Mouse (Mus musculus) colon, adult 2 months (tissue): ENCODE results near the gene Zfp114. TPM values are rescaled to one million over a fixed set of nuclear protein-coding genes. Genes with fewer than 3 reads are reported as not detected.

Source experiments
- polyA plus RNA-seq: library from polyadenylated mRNA; depleted of rRNA; stranded (reverse); fragments of >200 nt; gene quantifications from 2 replicates; pipeline ENCODE4 v1.2.3, GENCODE M21; 2012; rRNA removed

Zfp114 gene
- polyA plus RNA-seq, result 0.14 and 0.20 TPM in 2 replicates

GRCm38 (mm10) chr7:24174618-24175336, at the start of gene Zfp114:
Gene Zfp114 (plus strand): TSS chr7:24175060.

GRCm38 (mm10) chr7:24133996-24134828, 40.6 kb upstream of the Zfp114 start, which contains the start of gene Zfp235:
Gene Zfp235 (plus strand): TSS chr7:24134169.

GRCm38 (mm10) chr7:24211343-24211742, 36.5 kb downstream of the Zfp114 start, which contains the start of gene Zfp111:
Gene Zfp111 (minus strand): TSS chr7:24211443.

Other genes with a start within 250 kb of the Zfp114 start
- gene Vmn1r179, start 248.1 kb upstream of the Zfp114 start, polyA plus RNA-seq, result not detected in 2 replicates
- gene Vmn1r180, start 224.4 kb upstream of the Zfp114 start, polyA plus RNA-seq, result not detected in 2 replicates
- not detected in 2 replicates for gene Vmn1r181, start 200.4 kb upstream of the Zfp114 start, polyA plus RNA-seq
- gene V1rd19, start 173.4 kb upstream of the Zfp114 start, polyA plus RNA-seq, result not detected in 2 replicates
- not detected in 2 replicates for gene Vmn1r183, start 121.8 kb upstream of the Zfp114 start, polyA plus RNA-seq
- gene Zfp180, start 93.1 kb upstream of the Zfp114 start, polyA plus RNA-seq, result 8.2 and 9.9 TPM in 2 replicates
- gene Zfp112, start 62.7 kb upstream of the Zfp114 start, polyA plus RNA-seq, result 0.88 and 1.3 TPM in 2 replicates
- 4.0 and 5.8 TPM in 2 replicates for gene Zfp235, start 40.9 kb upstream of the Zfp114 start, polyA plus RNA-seq
- gene Zfp111, start 36.4 kb downstream of the Zfp114 start, polyA plus RNA-seq, result 1.4 TPM in 2 replicates
- 0.93 and 1.0 TPM in 2 replicates for gene Zfp109, start 62.5 kb downstream of the Zfp114 start, polyA plus RNA-seq
- gene Zfp108, start 79.7 kb downstream of the Zfp114 start, polyA plus RNA-seq, result 0.55 and 0.73 TPM in 2 replicates
- 1.4 and 1.6 TPM in 2 replicates for gene Zfp93, start 95.4 kb downstream of the Zfp114 start, polyA plus RNA-seq
- 4.3 and 4.9 TPM in 2 replicates for gene Zfp61, start 126.2 kb downstream of the Zfp114 start, polyA plus RNA-seq
- gene Zfp94, start 141.6 kb downstream of the Zfp114 start, polyA plus RNA-seq, result 4.4 TPM in 2 replicates
- gene Tescl, start 158.9 kb downstream of the Zfp114 start, polyA plus RNA-seq, result 1.5 and 1.9 TPM in 2 replicates
- not detected in 2 replicates for gene Lypd5, start 174.1 kb downstream of the Zfp114 start, polyA plus RNA-seq
- gene Kcnn4, start 195.2 kb downstream of the Zfp114 start, polyA plus RNA-seq, result 136 and 140 TPM in 2 replicates
- gene Smg9, start 224.6 kb downstream of the Zfp114 start, polyA plus RNA-seq, result 49.2 and 51.1 TPM in 2 replicates